Mouse (Mus musculus) spleen, adult 12 weeks (tissue): ENCODE data around the gene Hcrt.
"Not testable (repeated sequence)": the region's sequence is repeated elsewhere in the genome, so short reads cannot be mapped to it uniquely, and the experiment has no call there.

ENCODE experiments used
- DNase-seq: peaks from one replicate; pipeline ENCODE4 v3.0.0; 2022; ENCODE audit warnings: low spot score

The Hcrt gene

GRCm38 (mm10) chr11:100762831-100763230 is at the start of gene Hcrt:
TSS of gene Hcrt (minus strand) at chr11:100762931.
- no peak for DNase-seq

GRCm38 (mm10) chr11:100811132-100811531 is 48.4 kb upstream of the Hcrt start:
- no peak for DNase-seq

GRCm38 (mm10) chr11:100810516-100810915 is 47.8 kb upstream of the Hcrt start:
- DNase-seq = no peak

GRCm38 (mm10) chr11:100806380-100807305 is 43.9 kb upstream of the Hcrt start:
- DNase-seq = no peak

- DNase-seq = no peak
Observed at GRCm38 (mm10) chr11:100805535-100805934, 42.8 kb upstream of the Hcrt start.

- DNase-seq = no peak
Observed at GRCm38 (mm10) chr11:100804409-100804808, 41.7 kb upstream of the Hcrt start.

- DNase-seq = no peak
Observed at GRCm38 (mm10) chr11:100799426-100799825, 36.7 kb upstream of the Hcrt start.

GRCm38 (mm10) chr11:100796585-100796984 is 33.9 kb upstream of the Hcrt start:
- no peak for DNase-seq

GRCm38 (mm10) chr11:100795386-100795785 is 32.7 kb upstream of the Hcrt start:
- no peak for DNase-seq

GRCm38 (mm10) chr11:100791457-100792049 is 28.8 kb upstream of the Hcrt start:
- no peak for DNase-seq

GRCm38 (mm10) chr11:100790644-100791043 is 27.9 kb upstream of the Hcrt start:
- not testable (repeated sequence) for DNase-seq

- DNase-seq = no peak
Observed at GRCm38 (mm10) chr11:100789702-100790101, 27.0 kb upstream of the Hcrt start.

GRCm38 (mm10) chr11:100785774-100786173 is 23.0 kb upstream of the Hcrt start:
- no peak for DNase-seq

GRCm38 (mm10) chr11:100784286-100784685 is 21.6 kb upstream of the Hcrt start:
- DNase-seq = no peak

GRCm38 (mm10) chr11:100782568-100782967 is 19.8 kb upstream of the Hcrt start:
- no peak for DNase-seq

- DNase-seq = no peak
Observed at GRCm38 (mm10) chr11:100781763-100782475, 19.2 kb upstream of the Hcrt start.

GRCm38 (mm10) chr11:100780247-100780646 is 17.5 kb upstream of the Hcrt start:
- no peak for DNase-seq

GRCm38 (mm10) chr11:100778069-100778468 is 15.3 kb upstream of the Hcrt start:
- no peak for DNase-seq

- peak; percentile 12 for DNase-seq
Observed at GRCm38 (mm10) chr11:100775921-100776320, 13.2 kb upstream of the Hcrt start.

GRCm38 (mm10) chr11:100774261-100774660 is 11.5 kb upstream of the Hcrt start:
- DNase-seq = no peak

GRCm38 (mm10) chr11:100770646-100771408 is 8.1 kb upstream of the Hcrt start, which contains the start of gene Ghdc:
TSS of gene Ghdc (minus strand) at chr11:100770957.
- DNase-seq = peak; percentile 56

GRCm38 (mm10) chr11:100769980-100770379 is 7.2 kb upstream of the Hcrt start:
- DNase-seq = no peak
